Mouse (Mus musculus): ENCODE measurements at regions not wholly inside any gene's neighbourhood (a gene's known extent, or its start where the extent isn't known, plus 50 kb on each side); places are given as distances from the start of the nearest gene placed in this dataset.

DNA sequence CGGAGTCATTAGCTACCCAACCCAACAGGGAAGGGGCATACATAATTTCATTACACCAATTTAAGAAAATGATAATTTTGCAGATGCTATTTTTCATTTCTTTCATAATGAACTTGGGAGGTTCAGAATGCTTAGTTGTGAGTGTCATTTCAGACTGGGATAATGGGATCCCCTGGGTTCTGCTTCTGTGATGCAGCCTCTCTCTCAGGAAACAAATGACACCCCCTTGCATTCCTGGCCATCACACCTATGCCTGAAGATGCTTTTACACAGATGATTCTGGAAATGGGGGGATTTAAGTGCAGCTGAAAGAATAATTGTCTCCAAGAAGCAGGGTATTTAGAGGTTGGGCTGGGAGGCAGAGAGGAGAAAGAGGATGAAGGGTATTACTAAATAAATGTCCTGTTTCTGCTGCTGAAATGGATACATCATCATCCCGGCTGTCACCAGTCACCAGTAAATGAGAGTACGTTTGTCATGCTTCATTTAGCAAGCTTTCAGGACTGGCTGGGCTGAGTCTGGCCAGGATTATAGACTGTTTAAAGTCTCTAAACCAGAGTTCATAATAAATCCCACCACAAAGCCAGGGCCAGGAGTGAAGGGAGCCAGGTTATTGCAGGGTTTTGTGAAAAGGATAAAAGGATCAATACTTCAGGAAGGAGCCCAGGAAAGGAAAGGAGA, 527.5 kb upstream of the Sptlc3 start:
- no peaks in the 10 kb centered on the region for H3K36me3 ChIP-seq (ENCODE audit: control insufficient read depth, insufficient read depth, low read length, poor library complexity, severe bottlenecking)
- DNase-seq (ENCODE audit: low read depth, low spot score): no peak
- H3K27me3 ChIP-seq (ENCODE audit: control insufficient read depth, insufficient read depth, low read length, poor library complexity, severe bottlenecking): no peaks in the 10 kb centered on the region

DNA sequence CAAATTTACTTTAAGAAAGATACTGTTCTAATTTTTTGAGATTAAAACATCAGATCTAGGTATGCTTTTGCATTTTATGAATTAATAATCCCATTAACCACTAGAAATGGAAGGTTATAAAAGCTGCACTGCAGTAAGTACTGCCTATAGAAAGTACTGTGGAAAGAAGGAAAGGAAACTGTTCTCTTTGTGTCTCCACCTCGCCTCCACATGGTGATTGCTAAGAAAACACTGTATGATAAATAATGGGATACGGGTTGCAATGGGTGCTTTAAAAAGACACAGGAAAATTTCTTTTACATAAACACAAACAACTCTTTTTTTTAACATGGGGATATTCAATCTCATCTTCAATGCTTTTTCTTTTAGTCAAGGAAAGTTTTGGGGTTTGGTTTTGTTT, 519.2 kb upstream of the Sptlc3 start:
- no peak for DNase-seq (ENCODE audit: low read depth, low spot score)
- Histone ChIP-seq H3K27me3 (ENCODE audit: control insufficient read depth, insufficient read depth, low read length, poor library complexity, severe bottlenecking) (no peaks in the 10 kb centered on the region), H3K36me3 (ENCODE audit: control insufficient read depth, insufficient read depth, low read length, poor library complexity, severe bottlenecking) (no peaks in the 10 kb centered on the region)

DNA sequence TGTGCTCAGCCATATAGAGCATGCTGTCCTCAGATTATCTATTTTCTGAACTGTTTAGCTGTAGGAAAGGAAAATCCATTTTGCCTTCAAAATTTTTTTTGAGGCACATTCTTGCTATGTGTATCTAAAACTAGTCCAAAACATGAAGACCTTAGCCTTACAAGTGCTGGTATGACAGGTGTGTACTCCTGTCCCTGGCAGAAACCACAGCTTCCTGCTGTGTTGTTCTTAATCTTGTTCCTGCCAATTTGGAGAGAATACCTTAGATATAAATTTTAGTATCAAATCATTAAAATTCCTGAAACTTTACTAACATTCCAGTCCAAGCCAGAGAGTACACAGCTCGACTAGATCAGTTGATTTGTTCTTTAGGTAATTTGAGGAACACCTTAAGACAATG, 503.7 kb upstream of the Sptlc3 start:
- Histone ChIP-seq H3K36me3 (ENCODE audit: control insufficient read depth, insufficient read depth, low read length, poor library complexity, severe bottlenecking) (no peaks in the 10 kb centered on the region), H3K27me3 (ENCODE audit: control insufficient read depth, insufficient read depth, low read length, poor library complexity, severe bottlenecking) (no peaks in the 10 kb centered on the region)
- DNase-seq (ENCODE audit: low read depth, low spot score): no peak

DNA sequence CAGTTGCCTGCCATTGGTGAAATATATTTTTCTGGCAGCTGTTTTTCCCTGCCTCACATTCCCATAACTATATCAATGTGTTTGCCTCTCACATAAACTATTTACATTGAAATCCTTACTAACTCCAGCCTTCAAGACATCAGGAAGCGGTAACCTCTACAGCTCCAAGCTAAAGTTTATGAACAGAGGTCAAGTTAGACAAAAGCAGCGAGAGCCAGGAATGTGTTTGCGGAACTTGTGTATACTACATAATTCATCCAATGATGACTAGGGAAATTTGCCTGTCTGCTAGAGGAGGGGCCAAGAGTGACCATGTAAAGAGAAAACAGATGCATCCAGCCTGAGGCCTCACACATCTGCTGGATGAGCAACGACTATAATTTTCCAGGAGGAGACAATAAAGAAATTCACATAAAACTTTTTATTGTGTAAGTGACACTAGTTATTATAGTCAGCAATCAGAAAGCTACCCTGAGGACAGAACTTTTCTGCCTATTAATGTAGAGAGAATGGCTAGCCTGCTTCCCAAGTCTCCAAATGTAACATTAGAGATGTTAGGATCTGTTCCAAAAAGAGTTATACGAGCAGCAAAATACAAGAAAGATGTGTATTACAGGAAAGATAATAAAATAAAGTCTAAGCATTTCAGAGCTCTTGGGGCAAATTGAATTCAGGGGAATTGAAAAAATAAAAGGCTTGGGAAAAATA, 461.5 kb upstream of the Sptlc3 start:
- no peak for DNase-seq (ENCODE audit: low read depth, low spot score)
- Histone ChIP-seq H3K27me3 (ENCODE audit: control insufficient read depth, insufficient read depth, low read length, poor library complexity, severe bottlenecking) (no peaks in the 10 kb centered on the region), H3K36me3 (ENCODE audit: control insufficient read depth, insufficient read depth, low read length, poor library complexity, severe bottlenecking) (no peaks in the 10 kb centered on the region)

DNA sequence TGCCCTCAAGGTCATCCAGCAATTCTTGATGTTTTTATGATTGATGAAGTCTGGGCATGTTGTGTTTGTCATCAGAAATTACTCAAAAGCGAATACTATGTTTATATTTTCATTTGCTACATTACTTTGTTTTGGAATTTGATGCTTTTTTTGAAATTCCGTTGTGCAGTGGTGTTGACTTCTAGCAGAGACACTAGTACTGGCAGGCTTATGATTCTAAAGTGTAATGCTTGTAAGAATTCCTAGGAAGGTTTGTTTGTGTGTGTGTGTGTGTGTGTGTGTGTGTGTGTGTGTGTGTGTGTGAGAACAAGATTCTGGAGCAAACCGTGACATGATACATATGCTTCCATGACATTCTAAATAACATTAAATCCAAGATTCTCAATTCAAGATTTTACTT, 458.9 kb upstream of the Sptlc3 start:
- Histone ChIP-seq H3K36me3 (ENCODE audit: control insufficient read depth, insufficient read depth, low read length, poor library complexity, severe bottlenecking) (no peaks in the 10 kb centered on the region), H3K27me3 (ENCODE audit: control insufficient read depth, insufficient read depth, low read length, poor library complexity, severe bottlenecking) (no peaks in the 10 kb centered on the region)
- DNase-seq (ENCODE audit: low read depth, low spot score): no peak

DNA sequence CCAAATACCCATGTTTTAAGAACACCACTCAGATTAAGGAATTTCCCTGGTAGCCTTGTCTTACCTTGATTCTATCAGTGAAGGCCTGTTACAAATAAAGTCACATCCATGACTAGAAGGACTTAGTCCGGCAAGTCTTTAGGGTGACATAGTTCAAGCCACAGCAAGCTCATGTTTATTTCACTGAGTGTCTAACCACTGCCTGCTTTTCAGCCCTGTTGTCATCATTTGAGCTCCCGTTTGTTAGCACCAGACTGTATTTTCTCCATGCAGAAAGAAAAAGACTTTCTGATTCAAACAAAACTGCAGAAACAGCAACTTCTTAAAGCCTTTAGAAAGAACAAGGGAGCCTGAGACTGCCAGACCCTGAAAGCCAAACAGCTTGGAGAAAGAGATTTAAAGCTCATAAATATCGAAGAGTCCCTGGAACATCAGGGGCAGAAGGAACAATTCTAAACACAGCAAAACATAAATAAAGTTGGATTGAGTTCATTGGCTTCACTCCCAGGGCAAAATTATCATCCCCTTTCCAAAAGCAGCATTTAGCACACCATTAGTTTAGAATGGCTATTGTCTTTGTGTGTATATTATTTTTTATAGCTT, 451.9 kb upstream of the Sptlc3 start:
- no peak for DNase-seq (ENCODE audit: low read depth, low spot score)

DNA sequence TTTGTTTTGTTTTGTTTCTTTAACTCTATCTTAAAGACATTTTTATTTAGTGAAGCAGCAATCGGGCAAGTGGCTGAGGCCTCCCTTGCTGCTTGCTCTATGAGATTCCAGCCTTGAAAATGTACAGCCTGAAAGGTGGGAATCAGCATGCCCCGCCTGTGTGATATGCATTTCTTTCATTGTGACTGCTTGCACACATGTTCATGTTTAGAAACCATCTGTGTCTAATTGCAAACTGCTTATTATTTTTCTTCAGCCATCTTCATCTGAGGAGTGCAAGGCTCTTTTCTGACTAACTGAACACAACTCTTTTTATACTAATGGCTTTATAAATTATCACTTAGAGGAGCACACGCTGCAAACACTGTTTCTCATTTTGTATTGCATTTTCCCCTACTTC, 449.0 kb upstream of the Sptlc3 start:
- Histone ChIP-seq H3K27me3 (ENCODE audit: control insufficient read depth, insufficient read depth, low read length, poor library complexity, severe bottlenecking) (no peaks in the 10 kb centered on the region), H3K36me3 (ENCODE audit: control insufficient read depth, insufficient read depth, low read length, poor library complexity, severe bottlenecking) (no peaks in the 10 kb centered on the region)
- no peak for DNase-seq (ENCODE audit: low read depth, low spot score)

More for the DNA sequence above, 451.9 kb upstream of the Sptlc3 start:
- Histone ChIP-seq H3K36me3 (ENCODE audit: control insufficient read depth, insufficient read depth, low read length, poor library complexity, severe bottlenecking) (no peaks in the 10 kb centered on the region), H3K27me3 (ENCODE audit: control insufficient read depth, insufficient read depth, low read length, poor library complexity, severe bottlenecking) (no peaks in the 10 kb centered on the region)

DNA sequence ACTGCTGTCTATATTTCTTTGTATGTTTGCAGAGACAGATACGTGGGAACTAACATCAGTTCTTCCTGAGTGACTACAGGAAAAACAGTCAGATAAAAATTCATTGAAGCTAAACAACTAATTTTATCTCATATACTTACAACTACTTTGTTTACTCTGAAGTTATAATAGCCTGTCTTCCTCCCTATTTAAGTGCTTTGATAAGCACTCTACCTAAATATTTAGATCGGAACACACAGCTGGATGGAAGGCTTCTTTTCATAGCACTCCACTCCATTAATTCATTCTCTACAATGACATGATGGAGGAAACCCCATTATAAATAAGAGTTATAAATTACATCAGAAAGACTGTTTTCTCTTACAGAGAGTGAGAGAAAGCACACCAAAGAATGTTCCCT, 438.5 kb upstream of the Sptlc3 start:
- Histone ChIP-seq H3K36me3 (ENCODE audit: control insufficient read depth, insufficient read depth, low read length, poor library complexity, severe bottlenecking) (no peaks in the 10 kb centered on the region), H3K27me3 (ENCODE audit: control insufficient read depth, insufficient read depth, low read length, poor library complexity, severe bottlenecking) (no peaks in the 10 kb centered on the region)
- DNase-seq (ENCODE audit: low read depth, low spot score): no peak

DNA sequence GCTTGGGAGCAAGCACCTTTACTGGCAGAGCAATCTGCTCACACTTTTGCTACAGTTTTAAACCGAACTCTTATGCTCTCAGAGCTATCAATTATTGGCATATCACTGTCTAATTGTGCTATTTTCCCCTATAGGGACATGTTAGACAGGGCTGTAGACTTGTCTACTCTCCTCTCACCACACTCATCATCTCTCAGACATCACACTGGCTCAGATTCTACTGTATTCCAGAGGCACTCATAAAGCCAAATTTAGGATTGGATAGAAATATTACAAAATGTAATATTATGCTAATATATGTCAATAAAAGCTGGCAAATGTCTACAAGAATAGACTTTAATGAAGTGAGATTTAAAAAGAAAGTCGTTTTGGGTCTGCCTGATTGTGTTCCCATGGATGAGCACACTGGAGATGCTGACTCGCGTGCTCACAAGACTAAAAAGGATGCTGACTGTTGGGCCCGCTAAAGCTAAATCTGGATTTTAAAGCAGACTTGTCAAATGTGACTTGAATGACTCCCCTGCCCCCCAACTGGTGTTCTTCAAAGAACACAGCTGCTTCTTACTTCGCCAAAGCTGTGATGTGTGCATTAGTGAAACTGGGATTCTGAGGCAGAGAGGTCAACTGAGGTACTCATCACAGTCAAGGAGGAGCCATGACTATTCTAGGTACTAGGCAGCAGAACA, 424.3 kb upstream of the Sptlc3 start:
- DNase-seq (ENCODE audit: low read depth, low spot score): no peak

DNA sequence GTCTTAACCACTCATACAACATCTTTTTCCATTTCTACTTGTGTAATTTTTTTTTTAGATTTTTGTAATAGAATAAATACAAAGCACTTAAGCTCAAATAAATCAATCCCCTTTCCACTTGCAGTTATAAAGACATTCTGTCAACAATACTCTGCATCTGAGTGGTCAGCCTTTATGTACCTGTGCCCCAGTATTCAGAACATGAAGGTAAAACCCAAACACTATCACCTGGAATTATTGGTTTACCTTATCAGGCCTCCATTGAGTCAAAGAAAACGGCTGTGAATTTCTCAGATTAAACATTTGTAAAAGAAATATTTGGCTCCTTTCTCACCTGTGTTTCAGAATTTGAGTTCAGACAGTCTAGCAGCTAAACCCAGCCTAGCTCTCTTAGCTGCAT, 422.0 kb upstream of the Sptlc3 start:
- Histone ChIP-seq H3K36me3 (ENCODE audit: control insufficient read depth, insufficient read depth, low read length, poor library complexity, severe bottlenecking) (no peaks in the 10 kb centered on the region), H3K27me3 (ENCODE audit: control insufficient read depth, insufficient read depth, low read length, poor library complexity, severe bottlenecking) (no peaks in the 10 kb centered on the region)
- no peak for DNase-seq (ENCODE audit: low read depth, low spot score)

More for the DNA sequence above, 424.3 kb upstream of the Sptlc3 start:
- H3K36me3 ChIP-seq (ENCODE audit: control insufficient read depth, insufficient read depth, low read length, poor library complexity, severe bottlenecking): no peaks in the 10 kb centered on the region
- no peaks in the 10 kb centered on the region for H3K27me3 ChIP-seq (ENCODE audit: control insufficient read depth, insufficient read depth, low read length, poor library complexity, severe bottlenecking)

DNA sequence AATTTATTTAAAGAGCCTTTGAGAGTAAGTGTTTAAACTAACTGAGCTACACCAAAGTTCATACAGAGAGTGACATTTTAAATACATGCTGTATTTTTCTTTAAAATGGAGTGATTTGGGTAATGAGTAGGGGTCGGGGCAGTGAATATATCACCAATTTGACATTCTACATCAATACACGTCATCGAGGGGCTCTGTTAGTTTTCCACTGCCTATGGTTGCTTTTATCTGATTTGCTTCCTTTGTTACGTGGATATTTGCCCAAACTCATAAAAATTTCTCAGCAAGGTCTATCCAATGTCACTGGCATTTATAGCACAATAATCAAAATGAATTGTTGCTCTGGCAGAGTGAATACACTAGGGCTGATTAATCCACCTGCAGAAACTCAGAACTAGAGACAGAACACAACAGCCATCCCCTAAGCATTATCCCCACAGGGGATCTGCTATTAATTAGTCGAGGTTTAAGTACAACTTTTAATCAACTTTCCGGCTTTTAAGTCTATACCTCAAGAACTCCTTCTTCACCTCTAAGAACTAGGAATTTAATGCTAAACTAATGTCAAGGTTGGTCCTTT, 400.1 kb upstream of the Sptlc3 start:
- no peaks in the 10 kb centered on the region for H3K36me3 ChIP-seq (ENCODE audit: control insufficient read depth, insufficient read depth, low read length, poor library complexity, severe bottlenecking)
- no peaks in the 10 kb centered on the region for H3K27me3 ChIP-seq (ENCODE audit: control insufficient read depth, insufficient read depth, low read length, poor library complexity, severe bottlenecking)
- no peak for DNase-seq (ENCODE audit: low read depth, low spot score)

DNA sequence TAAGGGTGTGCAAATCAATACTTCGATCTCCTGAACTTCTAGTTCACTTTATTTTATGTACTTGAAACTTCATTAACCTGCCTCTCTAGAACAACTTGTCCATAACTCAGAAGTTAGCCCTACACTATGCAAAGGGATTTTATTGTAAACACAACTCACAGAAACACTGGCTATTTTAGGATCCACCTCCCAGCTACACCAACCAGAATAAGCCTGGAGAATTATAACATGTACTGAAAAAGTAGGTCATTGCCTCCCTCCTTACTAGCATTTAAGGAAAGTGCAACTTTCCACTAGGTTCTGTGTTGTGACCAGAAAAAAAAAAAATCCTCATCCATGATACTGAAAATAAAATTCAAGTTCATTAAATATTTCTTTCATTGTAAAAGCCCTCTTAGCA, 382.0 kb upstream of the Sptlc3 start:
- Histone ChIP-seq H3K27me3 (ENCODE audit: control insufficient read depth, insufficient read depth, low read length, poor library complexity, severe bottlenecking) (no peaks in the 10 kb centered on the region), H3K36me3 (ENCODE audit: control insufficient read depth, insufficient read depth, low read length, poor library complexity, severe bottlenecking) (no peaks in the 10 kb centered on the region)
- DNase-seq (ENCODE audit: low read depth, low spot score): no peak

DNA sequence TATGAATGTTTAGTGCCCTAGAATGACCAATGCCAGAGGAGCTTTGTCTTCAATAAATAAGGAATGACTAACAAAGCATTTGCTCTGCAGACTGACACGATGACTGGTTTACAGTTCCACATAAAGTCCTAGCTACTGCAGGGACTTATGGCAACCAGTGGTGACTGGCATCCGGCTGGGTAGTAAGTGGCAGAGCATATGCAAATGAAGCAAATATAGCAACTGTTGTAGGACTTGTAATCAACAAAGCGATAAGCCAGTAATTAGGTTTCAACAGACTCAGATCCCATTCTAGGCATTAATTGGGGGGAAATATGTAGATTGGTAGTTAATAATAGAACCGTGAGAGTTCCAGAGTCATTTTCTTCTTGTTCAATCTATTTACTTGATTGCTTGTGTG, 379.2 kb upstream of the Sptlc3 start:
- DNase-seq (ENCODE audit: low read depth, low spot score): no peak
- Histone ChIP-seq H3K36me3 (ENCODE audit: control insufficient read depth, insufficient read depth, low read length, poor library complexity, severe bottlenecking) (no peaks in the 10 kb centered on the region), H3K27me3 (ENCODE audit: control insufficient read depth, insufficient read depth, low read length, poor library complexity, severe bottlenecking) (no peaks in the 10 kb centered on the region)

DNA sequence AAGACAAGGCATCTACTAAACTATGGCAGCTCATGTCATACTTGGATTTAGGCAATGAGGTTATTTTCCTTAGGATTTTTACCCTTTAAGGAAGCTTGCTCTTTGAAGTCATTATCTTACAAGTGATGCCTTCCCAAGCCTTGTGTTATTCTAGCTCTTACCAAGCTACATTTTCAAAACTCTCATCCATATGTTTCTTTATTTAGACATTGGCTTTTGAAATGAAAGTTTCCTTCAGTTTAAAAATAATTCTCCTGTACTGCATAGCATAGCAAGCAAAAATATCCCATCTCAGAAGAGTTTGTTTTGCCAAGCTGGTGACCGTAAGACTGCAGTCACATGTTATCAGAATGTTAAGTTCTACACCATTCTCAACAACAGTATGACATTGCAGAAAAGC, 372.8 kb upstream of the Sptlc3 start:
- no peaks in the 10 kb centered on the region for H3K36me3 ChIP-seq (ENCODE audit: control insufficient read depth, insufficient read depth, low read length, poor library complexity, severe bottlenecking)
- H3K27me3 ChIP-seq (ENCODE audit: control insufficient read depth, insufficient read depth, low read length, poor library complexity, severe bottlenecking): no peaks in the 10 kb centered on the region
- DNase-seq (ENCODE audit: low read depth, low spot score): no peak

DNA sequence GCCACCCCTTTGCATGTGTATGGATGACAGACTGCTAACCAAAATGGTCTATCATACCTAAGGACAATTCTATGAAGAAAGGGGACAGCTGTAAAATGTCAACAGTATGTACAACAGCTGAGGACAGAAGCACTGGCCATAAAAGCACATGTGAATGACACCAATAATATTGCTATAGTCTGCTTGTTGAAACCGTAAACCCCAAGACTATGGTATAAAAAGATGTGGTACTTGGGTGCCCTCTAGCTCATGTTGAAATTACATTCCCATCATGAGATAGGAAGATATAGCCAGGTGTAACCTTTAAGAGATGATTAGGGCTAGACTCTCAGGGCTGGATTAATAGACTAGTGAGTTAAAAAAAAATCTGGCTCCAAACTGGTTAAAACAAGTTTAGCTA, 361.6 kb upstream of the Sptlc3 start:
- no peak for DNase-seq (ENCODE audit: low read depth, low spot score)
- no peaks in the 10 kb centered on the region for H3K36me3 ChIP-seq (ENCODE audit: control insufficient read depth, insufficient read depth, low read length, poor library complexity, severe bottlenecking)
- no peaks in the 10 kb centered on the region for H3K27me3 ChIP-seq (ENCODE audit: control insufficient read depth, insufficient read depth, low read length, poor library complexity, severe bottlenecking)

All from splenic B cell, adult 2 months (primary cell).